Mouse (Mus musculus) forebrain, embryonic 11.5 days (tissue): ENCODE results near the gene Wnt9a. TPM values are rescaled to one million over a fixed set of nuclear protein-coding genes. Genes with fewer than 3 reads are reported as not detected.
"Not testable (repeated sequence)": the region's sequence is repeated elsewhere in the genome, so short reads cannot be mapped to it uniquely, and the experiment has no call there.

Experiments
- ATAC-seq: fragments of 200-750 bp; cut with Nextera tagmentation; replicated peaks from 2 replicates; pipeline ENCODE4 v1.8.0; 2017; ENCODE audit warnings: moderate TSS enrichment; ENCODE audit not compliant: low FRiP score
- DNase-seq: peaks from one replicate; pipeline ENCODE4 v3.0.0-alpha.2; 2017; ENCODE audit warnings: low spot score
- H3K27ac ChIP-seq: fragments of 300-500 bp; sonication (generic); 2 replicates; pipeline ENCODE4 v1.5.1; 2014; ENCODE audit warnings: low read depth, low read length
- H3K27me3 ChIP-seq: fragments of 300-500 bp; sonication (generic); 2 replicates; pipeline ENCODE4 v1.6.1; 2014; ENCODE audit warnings: mild to moderate bottlenecking, low read length, mixed read lengths; ENCODE audit not compliant: control insufficient read depth, insufficient read depth
- H3K36me3 ChIP-seq: fragments of 300-500 bp; sonication (generic); 2 replicates; pipeline ENCODE4 v1.6.1; 2014; ENCODE audit warnings: mild to moderate bottlenecking, low read length, moderate library complexity, mixed read lengths; ENCODE audit not compliant: control insufficient read depth, insufficient read depth
- H3K4me1 ChIP-seq: fragments of 300-500 bp; sonication (generic); replicated peaks from 2 replicates; pipeline ENCODE4 v1.6.1; 2014; ENCODE audit warnings: low read length, mixed read lengths; ENCODE audit not compliant: control insufficient read depth, insufficient read depth
- H3K4me2 ChIP-seq: fragments of 300-500 bp; sonication (generic); 2 replicates; pipeline ENCODE4 v1.6.1; 2014; ENCODE audit warnings: low read depth, mild to moderate bottlenecking, low read length, moderate library complexity, mixed read lengths; ENCODE audit not compliant: severe bottlenecking
- H3K4me3 ChIP-seq: fragments of 300-500 bp; sonication (generic); 2 replicates; pipeline ENCODE4 v1.5.1; 2014; ENCODE audit warnings: low read depth, low read length
- H3K9ac ChIP-seq: fragments of 300-500 bp; sonication (generic); 2 replicates; pipeline ENCODE4 v1.6.1; 2014; ENCODE audit warnings: low read length
- H3K9me3 ChIP-seq: fragments of 300-500 bp; sonication (generic); 2 replicates; pipeline ENCODE4 v1.6.1; 2016; ENCODE audit warnings: low read length, mixed read lengths; ENCODE audit not compliant: control insufficient read depth
- WGBS: fragments of 180-500 bp; shearing (Covaris S2); extraction: QIAGEN DNeasy Blood & Tissue Kit; methylation state at CpG from one replicate; pipeline ENCODE4 v1.1.7; 2014; 5-methylcytosine and 5-hydroxymethylcytosine counted together
- polyA plus RNA-seq: library from polyadenylated mRNA; unstranded; fragments of >200 nt; fragmentation: Nextera tagmentation; extraction: Ambion mirVana; gene quantifications from 2 replicates; pipeline ENCODE4 v1.2.1, GENCODE M21; 2014

Gene Wnt9a
- polyA plus RNA-seq, 1 experiment from 2014 or later, result 4.3 TPM

DNA sequence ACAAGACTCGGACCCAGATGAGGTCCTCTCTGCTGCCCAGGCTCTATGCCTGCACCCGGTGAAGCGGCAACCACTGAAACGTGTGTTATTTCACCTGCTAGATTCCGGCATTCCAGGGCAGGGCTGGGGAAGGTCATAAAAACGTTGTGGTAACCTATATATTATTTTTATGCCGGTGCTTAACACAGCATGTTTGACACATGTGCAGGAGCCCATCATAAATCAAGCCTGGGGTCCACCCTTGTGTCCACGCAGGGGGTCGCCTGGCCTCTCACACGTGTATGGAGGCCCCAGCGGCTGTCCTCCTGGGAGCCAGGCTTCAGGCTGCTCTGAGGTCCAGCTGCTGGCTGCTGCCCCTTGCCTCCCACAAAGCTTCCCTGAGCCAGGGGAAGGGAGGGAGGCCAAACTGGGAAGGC, 50.2 kb downstream of the Wnt9a start:
- WGBS, result 70% methylated on average over 11 of the region's 11 CpGs
- H3K9ac ChIP-seq, result no peak overlapping the region

DNA sequence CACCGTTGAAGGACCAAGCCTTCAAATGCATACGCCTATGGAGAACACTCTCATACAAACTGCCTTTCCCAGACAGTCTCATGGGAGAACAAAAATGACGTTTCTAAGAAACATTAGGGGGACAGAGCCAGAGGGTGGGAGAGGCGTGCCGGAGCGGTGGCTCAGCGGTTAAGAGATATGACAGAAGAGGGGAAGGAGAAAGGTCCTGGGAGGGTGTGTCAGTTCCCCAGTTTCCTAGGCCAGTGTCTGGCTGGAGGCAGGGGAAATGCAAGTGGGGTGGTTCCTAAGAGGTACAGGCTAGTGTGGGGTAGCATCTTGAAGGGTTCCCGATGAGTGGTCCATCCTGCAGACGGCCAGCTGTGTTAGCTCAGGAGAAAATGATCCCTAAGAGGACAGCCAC, 54.6 kb downstream of the Wnt9a start:
- H3K4me2 ChIP-seq, result no peak overlapping the region
- H3K36me3 ChIP-seq, result no peaks in the 10 kb centered on the region
- DNase-seq, result no peak
- no peak overlapping the region for H3K4me3 ChIP-seq
- WGBS, result 89% methylated on average over 9 of the region's 9 CpGs
- H3K9ac ChIP-seq, result no peak overlapping the region
- no peaks in the 10 kb centered on the region for H3K27me3 ChIP-seq
- H3K27ac ChIP-seq, result no peak overlapping the region
- H3K4me1 ChIP-seq, result no peaks in the 10 kb centered on the region
- no peak for ATAC-seq
- H3K9me3 ChIP-seq, result no peaks in the 10 kb centered on the region

More for the DNA sequence above, 50.2 kb downstream of the Wnt9a start:
- H3K4me3 ChIP-seq, result no peak overlapping the region
- no peaks in the 10 kb centered on the region for H3K27me3 ChIP-seq
- no peak for ATAC-seq
- no peaks in the 10 kb centered on the region for H3K36me3 ChIP-seq
- no peaks in the 10 kb centered on the region for H3K9me3 ChIP-seq
- H3K27ac ChIP-seq, result no peak overlapping the region
- H3K4me2 ChIP-seq, result no peak overlapping the region
- DNase-seq, result no peak
- no peaks in the 10 kb centered on the region for H3K4me1 ChIP-seq

DNA sequence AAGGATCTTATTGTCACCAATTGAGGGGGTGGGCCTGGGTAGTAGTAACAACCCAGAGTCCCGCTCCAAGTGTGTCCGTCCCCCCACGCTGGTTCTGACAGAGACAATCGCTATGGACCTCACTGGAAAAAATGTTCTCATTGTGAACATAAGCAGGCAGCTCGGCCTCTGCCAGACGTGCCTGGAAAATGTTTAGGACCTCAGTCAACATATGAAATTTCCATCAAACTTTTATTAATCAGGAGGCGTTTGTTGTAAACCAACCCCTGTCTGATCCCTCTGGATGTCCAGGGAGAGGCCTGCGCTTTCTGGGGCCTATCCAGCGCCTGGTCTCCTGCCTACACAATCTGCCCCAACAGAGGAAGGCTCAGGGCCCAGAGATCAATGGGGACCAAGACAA, 57.3 kb downstream of the Wnt9a start:
- DNase-seq (no peak), ATAC-seq (no peak)
- no peak overlapping the region for H3K9ac ChIP-seq
- WGBS, result 81% methylated on average over 9 of the region's 9 CpGs
- H3K4me3 ChIP-seq, result no peak overlapping the region
- H3K9me3 ChIP-seq, result no peaks in the 10 kb centered on the region
- H3K27ac ChIP-seq, result no peak overlapping the region
- no peak overlapping the region for H3K4me2 ChIP-seq
- no peaks in the 10 kb centered on the region for H3K36me3 ChIP-seq
- no peaks in the 10 kb centered on the region for H3K27me3 ChIP-seq
- H3K4me1 ChIP-seq, result no peaks in the 10 kb centered on the region

DNA sequence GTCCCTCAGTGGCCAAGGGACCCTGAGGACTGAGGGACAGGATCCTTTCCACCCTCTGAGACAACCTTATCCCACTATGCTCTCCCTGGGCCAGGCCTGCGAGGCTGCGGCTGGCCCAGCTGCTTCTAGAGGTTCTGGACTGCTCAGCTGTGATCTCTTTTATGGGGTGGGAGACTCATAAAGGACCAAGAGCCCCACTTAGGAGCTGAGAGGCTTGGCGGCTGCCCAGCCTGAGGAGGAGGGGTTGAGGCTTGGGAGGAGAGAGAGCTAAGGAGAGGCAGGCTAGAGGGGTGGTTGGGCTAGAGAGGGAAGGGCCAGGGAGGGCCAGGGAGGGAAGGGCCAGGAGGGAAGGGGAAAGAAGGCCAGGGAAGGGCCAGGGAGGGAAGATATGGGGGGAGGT, 57.7 kb downstream of the Wnt9a start:
- Histone ChIP-seq H3K4me2 (no peak overlapping the region), H3K27me3 (no peaks in the 10 kb centered on the region), H3K9ac (no peak overlapping the region), H3K9me3 (no peaks in the 10 kb centered on the region), H3K4me1 (no peaks in the 10 kb centered on the region), H3K4me3 (no peak overlapping the region), H3K36me3 (no peaks in the 10 kb centered on the region), H3K27ac (no peak overlapping the region)
- DNase-seq, result no peak
- ATAC-seq, result no peak
- 69% methylated on average over 3 of the region's 3 CpGs for WGBS

DNA sequence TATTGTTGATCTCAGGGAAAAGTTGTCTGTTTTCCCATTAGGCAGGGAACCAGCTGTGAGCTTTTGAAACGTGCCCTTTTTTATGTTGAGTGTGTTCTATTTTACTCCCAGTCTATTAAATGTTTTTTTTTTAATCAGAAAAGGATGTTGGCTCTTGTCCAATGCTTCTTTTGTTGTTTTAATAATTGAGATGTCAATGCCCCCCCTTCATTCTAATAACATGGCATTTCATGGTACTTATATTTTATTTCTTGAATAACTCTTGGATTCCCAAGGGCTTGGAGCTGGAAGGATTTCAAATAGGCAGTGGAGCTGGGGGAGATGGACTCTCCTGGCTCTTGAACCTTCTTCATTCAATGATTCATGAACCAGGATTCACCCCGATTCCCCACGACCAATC, 59.3 kb downstream of the Wnt9a start:
- H3K36me3 ChIP-seq, result no peaks in the 10 kb centered on the region
- ATAC-seq (no peak), DNase-seq (no peak)
- no peaks in the 10 kb centered on the region for H3K4me1 ChIP-seq
- no peak overlapping the region for H3K4me3 ChIP-seq
- H3K9me3 ChIP-seq, result no peaks in the 10 kb centered on the region
- no peak overlapping the region for H3K27ac ChIP-seq
- H3K9ac ChIP-seq, result no peak overlapping the region
- WGBS, result 75% methylated on average over 3 of the region's 3 CpGs
- H3K4me2 ChIP-seq, result no peak overlapping the region
- no peaks in the 10 kb centered on the region for H3K27me3 ChIP-seq

DNA sequence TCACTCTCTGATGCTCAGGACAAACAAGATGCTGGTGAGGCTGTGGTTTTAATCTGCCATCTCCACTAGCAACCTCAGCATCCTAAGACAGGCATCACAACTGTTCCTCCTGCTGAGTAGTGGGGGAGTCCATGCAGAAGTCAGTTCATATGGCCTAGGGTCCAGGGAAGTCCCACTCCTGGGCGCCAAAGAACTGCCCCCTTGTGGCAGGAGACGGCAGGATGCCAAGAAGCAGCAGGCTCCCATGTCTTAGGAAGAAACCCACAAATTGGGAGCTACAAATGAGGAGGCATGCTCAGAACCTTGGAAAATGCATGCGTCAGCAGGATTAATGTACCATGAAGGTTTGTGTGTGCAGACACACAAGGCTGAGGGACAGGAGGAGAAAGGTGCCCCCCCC, 59.9 kb downstream of the Wnt9a start:
- H3K9me3 ChIP-seq, result no peaks in the 10 kb centered on the region
- ATAC-seq (no peak), DNase-seq (peak; percentile 65)
- H3K27ac ChIP-seq, result no peak overlapping the region
- 32% methylated on average over 3 of the region's 3 CpGs for WGBS
- no peaks in the 10 kb centered on the region for H3K4me1 ChIP-seq
- H3K4me2 ChIP-seq, result no peak overlapping the region
- no peak overlapping the region for H3K4me3 ChIP-seq
- H3K27me3 ChIP-seq, result no peaks in the 10 kb centered on the region
- H3K9ac ChIP-seq, result no peak overlapping the region
- no peaks in the 10 kb centered on the region for H3K36me3 ChIP-seq

DNA sequence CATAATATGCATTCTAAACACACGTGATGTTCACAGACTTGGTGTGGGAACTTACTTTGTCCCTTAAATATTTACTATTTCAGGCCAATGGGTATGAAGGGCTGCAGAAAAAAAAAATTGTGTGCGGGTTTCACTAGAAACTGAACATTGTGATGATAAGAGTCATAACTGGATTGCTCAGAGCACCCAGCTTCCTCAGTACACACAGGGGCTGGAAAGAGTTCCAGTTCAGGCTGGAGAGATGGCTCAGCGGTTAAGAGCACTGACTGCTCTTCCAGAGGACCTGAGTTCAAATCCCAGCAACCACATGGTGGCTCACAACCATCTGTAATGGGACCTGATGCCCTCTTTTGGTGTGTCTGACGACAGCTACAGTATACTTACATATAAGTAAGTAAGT, 61.2 kb downstream of the Wnt9a start:
- H3K36me3 ChIP-seq, H3K9me3 ChIP-seq, H3K27me3 ChIP-seq, DNase-seq, H3K27ac ChIP-seq, H3K4me1 ChIP-seq, H3K9ac ChIP-seq, ATAC-seq, H3K4me2 ChIP-seq, H3K4me3 ChIP-seq: not testable (repeated sequence)
- 91% methylated on average over 4 of the region's 4 CpGs for whole genome bisulfite sequencing

DNA sequence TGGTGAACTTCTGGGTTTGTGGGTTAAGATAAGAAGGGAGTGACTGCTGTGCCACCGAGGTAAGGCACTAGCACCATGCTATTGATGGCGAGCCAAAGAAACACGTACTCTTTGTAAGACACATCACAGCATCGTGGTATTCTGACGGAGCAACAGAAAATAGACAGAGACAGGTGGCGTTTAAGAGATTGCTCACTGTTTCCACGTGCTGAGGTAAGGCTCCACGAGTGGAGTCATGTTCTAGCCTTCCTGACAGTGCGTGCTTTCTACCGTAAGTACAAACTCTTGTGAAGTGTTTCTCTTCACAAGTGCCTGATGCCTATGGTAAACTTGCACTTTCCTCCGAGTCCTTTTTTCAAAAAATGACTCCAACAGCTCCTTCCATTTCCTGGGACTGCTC, 63.1 kb downstream of the Wnt9a start:
- no peak overlapping the region for H3K27ac ChIP-seq
- WGBS, result 82% methylated on average over 11 of the region's 11 CpGs
- no peak for DNase-seq
- H3K9ac ChIP-seq, result no peak overlapping the region
- H3K9me3 ChIP-seq, result no peaks in the 10 kb centered on the region
- H3K4me1 ChIP-seq, result no peaks in the 10 kb centered on the region
- no peak overlapping the region for H3K4me3 ChIP-seq
- ATAC-seq, result no peak
- H3K36me3 ChIP-seq, result no peaks in the 10 kb centered on the region
- H3K27me3 ChIP-seq, result no peaks in the 10 kb centered on the region
- no peak overlapping the region for H3K4me2 ChIP-seq

DNA sequence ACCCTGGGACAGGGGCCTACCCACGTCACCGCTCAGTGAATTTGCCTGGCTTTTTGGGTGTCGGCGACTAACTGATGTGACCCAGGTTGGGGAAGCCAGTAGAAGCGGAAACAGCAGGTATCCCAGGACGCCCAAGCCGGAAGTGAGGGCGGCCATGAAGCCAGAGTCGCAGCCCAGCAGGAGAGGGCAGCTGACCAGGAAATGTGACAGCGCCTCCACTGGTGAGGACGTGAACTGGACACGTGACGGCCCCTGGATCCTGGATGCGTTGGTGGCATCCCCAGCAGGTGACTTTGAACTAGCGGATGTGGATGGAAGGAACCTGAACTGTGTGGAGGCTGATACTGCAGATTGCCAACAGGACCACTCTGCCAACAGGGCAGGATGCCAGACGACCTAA, 68.7 kb downstream of the Wnt9a start, which contains the start of gene Prss38:
Prss38 (minus strand) TSS at position 183 of the 400 bp plus-strand sequence.
- H3K9ac ChIP-seq, result no peak within 1 kb of the TSS
- H3K27ac ChIP-seq, result no peak within 1 kb of the TSS
- WGBS, result 75% methylated on average over 16 of the region's 16 CpGs
- no peak within 1 kb of the TSS for H3K4me2 ChIP-seq
- H3K9me3 ChIP-seq, result no peaks in the 10 kb centered on the region
- no peaks in the 10 kb centered on the region for H3K4me1 ChIP-seq
- H3K36me3 ChIP-seq, result no peaks in the 10 kb centered on the region
- DNase-seq (no peak), ATAC-seq (no peak)
- no peaks in the 10 kb centered on the region for H3K27me3 ChIP-seq
- no peak within 1 kb of the TSS for H3K4me3 ChIP-seq
